Mouse (Mus musculus): Measurements from ENCODE around the gene Mrpl36. TPM values are rescaled to one million over a fixed set of nuclear protein-coding genes. Genes with fewer than 3 reads are reported as not detected.

The Mrpl36 gene
- total RNA-seq, 2 experiments from 2014 or later = 36.5 to 47.4 TPM

DNA sequence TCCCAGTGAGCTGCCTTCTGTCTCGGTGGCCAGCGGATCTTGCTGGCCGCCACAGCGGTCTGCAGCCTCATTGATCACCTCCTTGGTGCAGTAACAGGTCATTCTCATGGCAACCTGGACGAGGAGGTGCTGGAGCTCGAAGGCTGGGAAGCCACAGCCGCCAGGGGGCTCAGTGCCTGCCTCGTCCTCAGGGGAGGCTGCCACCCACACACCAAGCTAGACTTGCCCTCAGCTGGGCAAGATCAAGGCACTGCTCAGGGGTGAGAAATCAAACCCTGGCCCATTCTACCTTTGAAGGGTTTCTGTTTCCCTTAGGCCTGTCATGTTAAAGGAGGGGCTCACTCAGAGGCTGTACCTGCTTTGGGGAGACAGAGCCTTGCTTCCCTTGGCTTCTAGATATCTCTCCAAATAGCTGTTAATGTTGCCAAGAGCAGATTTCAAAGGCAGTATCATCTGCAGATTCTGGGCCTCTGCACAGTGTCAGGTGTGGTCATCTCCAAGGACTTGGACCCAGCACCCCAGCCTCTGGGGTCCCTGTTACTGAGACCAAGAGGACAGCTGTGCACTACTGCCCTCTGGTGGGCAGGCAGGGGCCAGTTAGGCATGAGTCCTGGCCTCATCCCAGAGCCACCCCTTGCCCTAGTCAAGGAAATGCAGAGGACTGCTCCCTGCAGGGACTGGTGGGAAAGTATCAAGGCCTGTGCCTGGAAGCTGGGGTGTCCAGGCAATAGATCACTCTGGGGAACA is 18.0 kb upstream of the Mrpl36 start:
- no peak overlapping the region for H3K4me3 ChIP-seq
- intact Hi-C loops (cut with DNase I) = no loop called here
- peak; percentile 62 for DNase-seq
- peak; percentile 68 for TF ChIP-seq CTCF (IDR thresholded peaks at IDR 0.05)
- no peak overlapping the region for H3K27ac ChIP-seq

DNA sequence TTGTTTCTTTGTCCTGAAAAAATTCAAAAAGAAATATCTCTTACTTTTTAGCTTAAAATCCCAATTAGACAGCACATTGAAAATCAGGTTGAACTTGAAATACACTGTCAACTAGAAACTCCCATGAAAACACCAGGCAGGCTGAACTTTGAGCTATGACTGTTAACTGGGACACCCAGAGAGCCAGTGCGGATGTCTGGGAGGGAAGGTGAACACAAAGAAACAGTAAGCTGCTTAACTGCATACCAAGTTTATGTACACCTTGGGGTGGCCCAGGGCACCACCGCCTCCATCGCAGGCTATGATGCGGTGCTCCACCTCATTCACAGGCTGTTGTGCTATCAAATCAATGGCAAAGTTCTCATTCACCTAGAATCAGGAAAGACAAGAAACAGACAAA is 8.3 kb upstream of the Mrpl36 start:
- intact Hi-C loops (cut with DNase I) = no loop called here
- H3K27ac ChIP-seq = no peak overlapping the region

DNA sequence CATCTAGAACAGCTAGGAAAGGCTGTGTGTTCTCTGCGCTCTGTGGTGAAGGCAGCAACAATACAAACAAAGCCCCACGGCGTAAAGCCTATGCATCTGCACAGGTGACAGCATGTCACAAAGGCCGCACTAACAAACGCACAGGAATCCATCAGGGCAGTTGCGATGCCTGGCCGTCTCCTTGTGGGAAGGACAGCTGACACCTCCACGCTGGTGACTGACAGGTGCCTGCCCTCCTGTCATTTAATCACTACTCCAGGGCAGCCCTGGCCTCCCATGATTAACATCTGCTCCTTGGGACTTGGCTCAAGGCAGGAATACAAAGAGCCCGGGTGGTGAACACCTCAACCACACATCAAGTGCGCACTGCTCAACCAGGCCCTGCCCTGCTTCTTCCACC is 5.7 kb upstream of the Mrpl36 start:
- Histone ChIP-seq H3K4me3 (no peak overlapping the region), H3K27ac (peak overlapping the region; percentile 72)
- TF ChIP-seq CTCF (IDR thresholded peaks at IDR 0.05) = no peak
- intact Hi-C loops (cut with DNase I) = no loop called here
- DNase-seq = peak; percentile 57

More for the DNA sequence above, 8.3 kb upstream of the Mrpl36 start:
- DNase-seq = no peak
- TF ChIP-seq CTCF (IDR thresholded peaks at IDR 0.05) = no peak
- H3K4me3 ChIP-seq = no peak overlapping the region

DNA sequence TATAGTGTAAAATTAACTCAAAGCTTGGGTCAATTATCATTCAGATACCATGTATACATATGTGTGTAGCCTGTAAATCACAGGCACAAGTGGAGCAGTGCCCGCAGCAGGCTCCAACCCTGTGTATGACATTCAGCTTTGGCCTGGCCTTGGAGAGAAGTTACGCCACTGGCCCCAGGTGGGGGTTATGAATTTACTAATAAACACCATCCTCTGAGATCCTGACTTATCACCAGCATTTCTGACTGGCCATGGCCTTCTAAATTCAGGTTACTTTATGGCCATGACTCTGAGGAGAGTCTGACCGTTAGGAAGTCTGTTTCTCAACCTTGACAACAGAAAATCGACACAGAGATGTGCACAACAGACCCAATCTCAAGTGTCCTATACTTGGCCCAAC is 4.9 kb upstream of the Mrpl36 start:
- H3K4me3 ChIP-seq = no peak overlapping the region
- peak overlapping the region; percentile 72 for H3K27ac ChIP-seq
- DNase-seq = no peak
- intact Hi-C loops (cut with DNase I) = no loop called here
- no peak for TF ChIP-seq CTCF (IDR thresholded peaks at IDR 0.05)

DNA sequence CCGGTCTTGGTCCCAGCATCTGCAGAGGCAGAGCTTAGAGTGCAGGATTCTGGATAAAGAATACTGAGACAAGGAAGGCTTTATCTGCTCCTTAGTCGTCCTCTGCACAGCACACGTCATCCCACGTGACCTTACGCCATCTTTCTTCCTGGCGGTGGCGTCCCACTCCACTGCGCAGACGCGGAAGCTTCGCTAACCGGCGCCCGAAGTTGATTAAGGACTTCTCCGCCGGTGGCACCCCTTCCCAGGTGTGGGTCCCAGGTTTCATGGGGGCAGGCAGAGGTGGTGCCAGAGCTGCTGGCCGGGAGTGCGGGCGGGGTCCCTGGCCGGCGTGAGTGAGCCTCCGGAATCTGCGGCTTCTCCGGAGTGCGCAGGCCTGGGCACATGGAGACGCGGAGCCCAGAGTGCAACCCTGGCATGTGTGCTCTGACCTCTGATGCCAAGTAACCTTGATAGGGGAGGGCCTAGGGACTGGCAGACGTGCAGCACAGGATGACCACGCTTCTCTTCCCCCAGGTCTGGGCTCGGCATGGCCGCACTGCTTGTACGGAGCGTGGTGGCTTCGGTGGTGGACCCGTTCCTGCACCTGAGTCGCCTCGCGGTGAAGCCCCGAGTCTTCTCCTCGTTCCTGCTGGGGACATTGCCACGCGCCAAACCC is 2.7 kb downstream of the Mrpl36 start:
- peak; percentile 91 for DNase-seq
- Histone ChIP-seq H3K27ac (peak overlapping the region; percentile 93), H3K4me3 (peak overlapping the region; percentile 86)
- intact Hi-C loops (cut with DNase I) = no loop called here
- TF ChIP-seq CTCF (IDR thresholded peaks at IDR 0.05) = no peak

DNA sequence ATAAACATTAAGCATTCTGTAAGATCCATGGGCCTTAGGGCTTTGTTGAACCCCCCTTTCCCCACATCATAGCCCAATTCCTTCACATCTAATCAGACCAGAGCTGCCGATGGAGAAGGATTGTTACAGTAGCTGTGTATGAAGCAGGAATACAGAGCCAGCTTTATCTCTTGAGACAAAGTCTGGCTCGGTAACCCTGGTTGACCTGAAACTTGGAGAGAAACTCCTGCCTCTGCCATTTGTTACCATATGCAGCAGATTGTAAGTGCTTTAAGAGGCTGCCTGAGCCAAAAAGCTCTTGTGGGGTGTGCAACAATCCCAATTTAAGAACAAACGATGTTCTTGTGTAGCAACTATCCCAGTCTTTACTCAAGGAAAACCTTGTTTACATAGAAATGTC is 3.4 kb downstream of the Mrpl36 start:
- no peak for TF ChIP-seq CTCF (IDR thresholded peaks at IDR 0.05)
- Histone ChIP-seq H3K4me3 (peak overlapping the region; percentile 86), H3K27ac (peak overlapping the region; percentile 93)
- intact Hi-C loops (cut with DNase I) = no loop called here
- DNase-seq = no peak

DNA sequence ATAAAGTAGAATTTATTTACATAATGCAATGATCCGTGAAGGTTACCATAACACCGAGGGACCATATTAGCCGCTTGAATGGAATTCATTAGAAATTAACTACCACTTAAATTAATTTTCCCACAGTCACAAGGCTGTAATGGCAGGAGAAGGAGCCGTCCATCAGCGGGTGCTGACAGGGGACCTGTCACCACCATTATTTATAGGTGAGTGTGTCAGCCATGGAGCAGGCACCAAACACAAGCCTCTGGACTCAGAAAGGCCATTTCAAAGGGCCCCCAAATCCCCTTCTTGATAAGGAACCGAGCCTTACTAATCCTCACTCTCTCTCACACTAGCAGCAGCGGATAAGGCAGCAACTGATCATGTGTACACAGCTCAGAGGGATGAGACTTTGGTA is 8.4 kb downstream of the Mrpl36 start:
- TF ChIP-seq CTCF (IDR thresholded peaks at IDR 0.05) = no peak
- intact Hi-C loops (cut with DNase I) = no loop called here
- no peak overlapping the region for H3K27ac ChIP-seq
- H3K4me3 ChIP-seq = no peak overlapping the region
- DNase-seq = no peak

DNA sequence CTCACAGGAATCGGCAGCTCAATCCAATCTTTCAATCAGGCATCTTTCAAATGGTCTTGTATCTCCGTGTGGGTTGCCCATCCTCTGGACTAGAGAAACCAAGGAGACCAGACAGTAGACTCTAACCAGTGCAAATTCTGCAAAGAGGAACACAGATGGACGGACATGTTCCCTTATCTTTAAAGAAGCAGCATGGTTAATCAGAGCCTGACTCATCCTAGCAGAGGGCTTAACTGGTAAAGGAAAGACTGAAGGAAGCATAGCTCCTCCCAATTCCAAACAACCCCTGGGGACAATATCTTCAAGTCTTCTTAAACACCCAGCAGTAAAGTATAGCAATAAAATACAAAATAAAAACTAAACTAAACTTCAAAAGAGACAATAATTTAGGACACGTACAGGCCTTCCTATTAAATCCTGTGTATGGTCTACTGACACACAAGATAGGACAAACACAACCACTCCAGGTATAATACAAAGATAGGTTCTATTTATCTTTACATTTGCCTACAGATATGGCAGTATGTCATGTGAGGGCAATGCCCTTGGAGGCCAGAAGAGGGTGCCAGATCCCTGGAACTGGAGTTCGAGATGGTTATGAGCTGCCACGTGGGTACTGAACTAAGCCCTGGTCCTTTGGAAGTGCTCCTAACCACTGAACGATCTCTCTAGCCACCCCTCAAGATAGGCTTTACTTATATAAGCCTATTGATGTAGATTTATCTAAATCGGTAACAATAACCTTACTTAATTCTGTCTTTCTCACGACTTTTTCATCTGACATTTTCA is 17.0 kb downstream of the Mrpl36 start:
- no peak for DNase-seq
- intact Hi-C loops (cut with DNase I) = no loop called here
- peak; percentile 30; the same call in 1 of the 2 replicates for TF ChIP-seq CTCF (IDR thresholded peaks at IDR 0.05)
- Histone ChIP-seq H3K4me3 (no peak overlapping the region), H3K27ac (no peak overlapping the region)

DNA sequence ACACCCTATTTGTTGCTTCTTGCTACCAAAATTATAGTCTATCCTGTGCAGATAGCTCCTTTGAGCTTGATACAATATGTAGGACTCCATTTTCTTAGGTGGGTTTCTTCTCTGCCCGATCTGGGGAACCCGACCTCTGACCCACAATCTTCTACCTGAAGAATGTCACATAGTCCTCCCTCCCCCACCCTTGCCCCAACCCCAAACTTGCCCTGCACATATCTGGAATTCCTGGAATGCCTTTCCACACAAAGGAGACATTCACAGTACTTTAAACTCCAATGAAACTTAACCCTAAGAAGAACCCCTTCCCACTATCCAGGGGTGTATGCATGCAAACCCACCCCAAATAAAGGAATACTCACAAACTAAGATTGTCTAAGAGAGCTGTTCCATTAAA is 17.8 kb downstream of the Mrpl36 start:
- intact Hi-C loops (cut with DNase I) = no loop called here
- H3K4me3 ChIP-seq = no peak overlapping the region
- DNase-seq = no peak
- no peak for TF ChIP-seq CTCF (IDR thresholded peaks at IDR 0.05)
- H3K27ac ChIP-seq = no peak overlapping the region

DNA sequence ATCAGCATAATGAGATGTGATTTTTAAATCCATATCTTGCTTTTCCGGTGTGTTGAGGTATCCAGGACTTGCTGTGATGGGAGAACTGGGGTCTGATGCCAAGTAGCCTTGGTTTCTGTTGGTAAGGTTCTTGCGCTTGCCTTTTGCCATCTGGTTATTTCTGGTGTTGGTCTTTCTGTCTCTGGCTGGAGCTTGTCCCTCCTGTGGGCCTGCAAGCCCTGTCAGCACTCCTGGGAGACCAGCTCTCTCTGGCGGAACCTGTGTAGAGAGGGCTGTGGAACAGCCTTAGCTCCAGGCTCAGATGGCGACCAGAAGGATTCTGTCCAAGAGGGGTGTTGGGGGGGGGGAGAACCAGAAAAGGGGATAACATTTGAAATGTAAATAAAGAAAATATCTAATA is 18.4 kb downstream of the Mrpl36 start:
- Histone ChIP-seq H3K4me3 (no peak overlapping the region), H3K27ac (no peak overlapping the region)
- intact Hi-C loops (cut with DNase I) = no loop called here
- DNase-seq = no peak
- no peak for TF ChIP-seq CTCF (IDR thresholded peaks at IDR 0.05)

DNA sequence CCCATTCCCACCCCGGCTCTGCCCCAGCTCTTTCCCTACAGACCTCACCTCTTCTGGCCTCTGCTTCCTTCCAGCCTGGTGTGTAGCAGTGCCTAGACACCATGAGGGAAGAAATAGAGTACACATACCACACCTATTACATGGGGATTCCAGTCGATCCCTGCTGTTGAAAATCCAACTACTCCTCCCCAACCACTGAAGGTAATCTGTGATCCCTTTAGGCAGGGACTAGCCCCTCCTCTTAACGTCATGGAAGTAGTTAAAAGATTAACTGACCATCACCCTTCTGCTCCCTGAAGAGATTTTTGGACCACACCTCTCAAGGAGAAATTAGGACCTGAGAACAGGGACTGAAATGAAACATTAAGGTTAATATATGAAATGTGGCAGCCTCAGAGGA is 18.9 kb downstream of the Mrpl36 start:
- DNase-seq = no peak
- intact Hi-C loops (cut with DNase I) = no loop called here
- H3K27ac ChIP-seq = no peak overlapping the region
- no peak for TF ChIP-seq CTCF (IDR thresholded peaks at IDR 0.05)
- no peak overlapping the region for H3K4me3 ChIP-seq

DNA sequence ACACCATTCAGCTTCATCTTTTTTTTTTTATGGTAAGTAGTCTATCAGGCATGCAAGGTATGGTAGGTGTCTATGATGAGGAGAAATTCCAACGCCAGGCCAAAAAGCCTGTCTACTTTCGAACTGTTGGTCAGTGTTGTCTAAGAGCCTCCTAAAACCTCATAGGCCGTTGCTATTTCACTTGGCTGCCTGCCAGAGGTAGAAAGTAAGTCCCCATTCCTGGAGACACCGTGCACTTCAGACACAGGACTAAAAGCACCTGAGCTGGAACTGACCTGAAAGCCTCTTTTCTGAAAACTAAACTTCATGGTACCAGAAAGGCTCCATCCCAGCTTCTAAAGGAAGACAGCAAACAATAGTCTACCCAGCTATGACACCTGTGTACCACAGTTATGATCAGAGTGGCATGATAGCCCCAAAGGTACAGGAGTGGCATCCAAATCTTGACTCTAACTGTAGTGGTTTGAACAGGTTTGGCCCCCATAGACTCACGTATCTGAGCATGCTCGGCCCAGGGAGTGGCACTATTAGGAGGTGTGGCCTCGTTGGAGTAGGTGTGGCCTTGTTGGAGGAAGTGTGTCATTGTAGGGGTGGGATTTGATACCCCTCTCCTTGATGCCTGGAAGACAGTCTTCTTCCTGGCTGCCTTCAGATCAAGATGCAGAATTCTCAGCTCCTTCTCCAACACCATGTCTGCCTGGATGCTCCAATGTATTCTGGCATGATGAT is 19.8 kb downstream of the Mrpl36 start:
- Histone ChIP-seq H3K27ac (no peak overlapping the region), H3K4me3 (no peak overlapping the region)
- DNase-seq = no peak
- TF ChIP-seq CTCF (IDR thresholded peaks at IDR 0.05) = no peak
- intact Hi-C loops (cut with DNase I) = no loop called here
